Mouse (Mus musculus) neural tube, embryonic 11.5 days (tissue): Measurements from ENCODE around the gene Ccdc7a. TPM values are rescaled to one million over a fixed set of nuclear protein-coding genes. Genes with fewer than 3 reads are reported as not detected.

Experiments used
- polyA plus RNA-seq: library from polyadenylated mRNA; unstranded; fragments of >200 nt; fragmentation: Nextera tagmentation; extraction: Ambion mirVana; gene quantifications from 2 replicates; pipeline ENCODE4 v1.2.1, GENCODE M21; 2014

The Ccdc7a gene
- polyA plus RNA-seq, 1 experiment from 2014 or later = not detected

Other genes with a start within 250 kb of the Ccdc7a start
- not detected in 2 replicates for gene Ccdc7b, start 1.6 kb upstream of the Ccdc7a start, polyA plus RNA-seq
- not detected in 2 replicates for gene Gm10999, start 66.1 kb upstream of the Ccdc7a start, polyA plus RNA-seq
- 25.7 and 29.3 TPM in 2 replicates for gene 2610044O15Rik8, start 168.9 kb upstream of the Ccdc7a start, polyA plus RNA-seq